Mouse (Mus musculus) spleen, postnatal 10 days (tissue): ENCODE measurements around the gene Gm8994.

Experiments used
- DNase-seq, 2 experiments: peaks; one replicate each; pipeline ENCODE4 v3.0.0; 2021 to 2022; ENCODE audit warnings: low spot score in 2 of 2

Gene Gm8994

GRCm38 (mm10) chr6:136363313-136363712, 36.0 kb downstream of the Gm8994 start:
- no peak for DNase-seq

- DNase-seq: no peak
Observed at GRCm38 (mm10) chr6:136364008-136364407, 36.7 kb downstream of the Gm8994 start.

DNA sequence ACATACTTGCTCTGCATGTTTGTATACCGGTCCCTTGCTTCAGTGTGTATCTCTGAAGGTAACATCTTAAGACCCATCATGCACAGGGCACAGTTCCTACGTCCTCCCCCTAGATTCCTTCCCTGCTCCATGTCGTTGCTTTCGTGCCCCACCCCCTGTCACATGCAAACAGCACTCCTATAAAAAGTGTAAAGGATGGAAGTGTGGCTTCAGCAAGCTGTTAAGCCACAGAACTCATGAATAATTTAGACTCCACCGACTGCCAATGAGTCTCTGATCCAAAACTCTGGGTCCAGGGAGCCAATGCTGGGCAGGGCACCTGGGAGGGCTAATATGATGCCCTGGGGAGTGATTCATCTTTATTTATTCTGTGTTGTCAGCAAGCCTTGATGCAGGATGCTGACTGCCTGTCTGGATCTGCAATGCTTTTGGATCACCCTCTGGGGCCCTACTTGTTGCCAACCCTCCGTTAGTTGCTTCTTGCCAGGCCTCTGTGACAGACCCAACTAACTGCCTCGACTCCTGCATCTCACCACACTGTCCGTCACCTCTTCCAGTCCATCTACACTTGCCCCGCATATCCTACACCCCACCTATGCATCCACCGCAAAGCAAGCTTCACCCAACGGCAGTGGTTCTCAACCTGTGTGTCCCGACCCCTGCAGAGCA, 37.2 kb downstream of the Gm8994 start:
- DNase-seq: no peak

DNA sequence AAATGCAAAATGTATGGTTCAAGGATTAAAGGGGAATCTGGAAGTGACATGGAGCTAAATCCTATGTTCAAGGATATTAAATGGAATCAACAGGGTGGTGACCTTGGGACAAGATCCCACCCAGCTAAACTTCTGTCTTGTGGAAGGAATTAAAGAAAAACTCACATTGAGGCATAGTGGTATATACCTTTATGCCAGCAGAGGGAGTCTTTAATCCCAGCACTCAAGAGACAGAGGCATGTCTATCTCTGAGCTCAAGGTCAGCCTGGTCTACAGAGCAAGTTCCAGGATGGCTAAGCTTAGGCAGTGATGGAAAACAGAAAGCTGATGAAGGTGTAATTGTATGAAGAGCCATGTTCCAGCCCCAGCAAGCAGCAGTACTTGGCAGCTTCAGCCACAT, 48.8 kb downstream of the Gm8994 start:
- no peak for DNase-seq
